Mouse (Mus musculus) monocyte, adult 2 months (primary cell): ENCODE results near the gene Fam222a.

Experiments used
- DNase-seq, 2 experiments: peaks; one replicate each; pipeline ENCODE4 v3.0.0; 2022; ENCODE audit warnings: low spot score in 2 of 2, low read depth in 1 of 2

Fam222a gene

GRCm38 (mm10) chr5:114605981-114606380 lies 38.2 kb downstream of the Fam222a start:
- DNase-seq = no peak

DNA sequence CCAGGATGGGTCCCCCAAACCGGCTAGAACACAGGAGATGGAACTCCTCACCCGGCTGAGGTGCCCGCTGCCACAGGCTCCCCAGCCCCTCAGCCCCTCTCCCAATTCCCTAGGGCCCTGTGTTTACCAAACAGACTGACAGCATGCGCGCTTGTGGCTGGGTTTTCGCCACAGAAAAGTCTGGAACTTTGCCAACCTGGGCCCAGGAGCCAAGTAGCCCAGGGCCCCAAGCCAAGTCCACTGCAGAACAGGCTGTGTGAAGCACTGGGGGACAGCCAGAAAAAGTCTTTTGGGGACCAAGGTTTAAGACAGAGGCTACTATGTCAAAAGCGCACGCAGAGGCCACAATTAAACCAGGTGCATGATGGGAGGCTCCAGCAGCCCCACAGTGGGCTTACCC lies 39.8 kb downstream of the Fam222a start:
- no peak for DNase-seq

GRCm38 (mm10) chr5:114608516-114608915 lies 40.7 kb downstream of the Fam222a start:
- DNase-seq = peak in 1 of 2 experiments; percentile 30

DNA sequence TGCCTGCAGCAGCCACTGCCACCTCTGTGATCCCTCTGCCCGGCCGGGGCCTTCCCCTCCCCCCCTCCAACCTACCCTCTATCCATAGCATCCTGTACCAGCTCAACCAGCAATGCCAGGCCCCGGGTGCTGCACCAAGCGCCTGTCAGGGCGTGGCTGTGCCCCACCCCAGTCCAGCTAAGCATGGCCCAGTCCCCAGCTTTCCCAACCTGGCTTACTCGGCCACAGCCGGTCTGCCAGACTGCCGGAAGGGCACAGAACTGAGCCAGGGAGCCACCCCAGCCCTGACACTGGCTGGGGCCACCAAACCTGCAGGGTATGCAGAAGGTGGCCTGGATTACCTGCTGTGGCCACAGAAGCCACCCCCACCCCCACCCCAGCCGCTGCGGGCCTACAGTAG lies 43.4 kb downstream of the Fam222a start:
- no peak for DNase-seq

DNA sequence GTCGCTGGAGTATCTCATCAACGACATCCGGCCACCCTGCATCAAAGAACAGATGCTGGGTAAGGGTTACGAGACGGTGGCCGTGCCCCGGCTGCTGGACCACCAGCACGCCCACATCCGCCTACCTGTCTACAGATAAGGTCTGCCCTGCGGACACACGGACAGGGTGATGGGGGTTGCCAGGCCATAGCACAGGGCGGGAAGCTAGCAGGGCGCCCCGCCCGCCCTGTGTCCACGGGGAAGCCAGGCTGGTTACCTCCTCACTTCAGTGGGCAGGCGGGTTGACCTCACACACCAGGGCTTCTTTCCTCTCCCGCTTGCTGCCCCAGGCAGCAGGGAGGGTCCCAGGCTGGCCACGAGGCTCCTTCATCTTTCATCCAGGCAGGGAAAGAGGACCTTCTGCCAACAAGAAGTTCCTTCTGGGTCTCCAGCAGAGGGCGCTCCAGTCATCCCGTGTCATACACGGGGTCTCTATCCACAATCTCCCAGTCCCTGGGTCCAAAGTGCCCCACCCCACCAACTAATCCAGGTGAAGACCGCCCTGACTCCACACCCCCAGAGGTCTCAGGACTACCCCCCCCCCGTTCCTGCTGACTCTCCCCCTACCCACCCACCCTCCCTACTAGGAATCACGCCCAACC lies 44.3 kb downstream of the Fam222a start:
- DNase-seq = no peak

DNA sequence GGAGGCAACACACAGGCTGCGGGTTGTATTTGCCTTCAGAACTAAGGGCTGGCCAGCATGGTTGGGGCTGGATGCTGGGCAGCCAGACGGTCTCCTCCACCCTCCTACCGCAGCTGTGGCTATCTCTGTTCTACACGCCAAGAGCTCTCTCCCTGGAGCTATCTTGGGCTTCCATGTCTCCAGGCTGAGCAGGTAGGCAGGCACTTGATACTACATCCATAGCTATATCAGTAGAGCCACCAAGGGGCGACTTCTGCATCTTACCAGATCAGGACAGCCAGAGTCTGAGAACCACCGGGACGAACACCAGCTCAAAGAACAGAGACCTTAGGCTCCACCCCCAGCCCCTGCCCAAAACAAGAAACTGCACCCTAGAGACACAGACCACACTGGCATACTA lies 47.0 kb downstream of the Fam222a start:
- DNase-seq = no peak

GRCm38 (mm10) chr5:114616336-114617061 lies 48.7 kb downstream of the Fam222a start:
- DNase-seq = no peak

- no peak for DNase-seq
Observed at GRCm38 (mm10) chr5:114617809-114618208, 50.0 kb downstream of the Fam222a start.

DNA sequence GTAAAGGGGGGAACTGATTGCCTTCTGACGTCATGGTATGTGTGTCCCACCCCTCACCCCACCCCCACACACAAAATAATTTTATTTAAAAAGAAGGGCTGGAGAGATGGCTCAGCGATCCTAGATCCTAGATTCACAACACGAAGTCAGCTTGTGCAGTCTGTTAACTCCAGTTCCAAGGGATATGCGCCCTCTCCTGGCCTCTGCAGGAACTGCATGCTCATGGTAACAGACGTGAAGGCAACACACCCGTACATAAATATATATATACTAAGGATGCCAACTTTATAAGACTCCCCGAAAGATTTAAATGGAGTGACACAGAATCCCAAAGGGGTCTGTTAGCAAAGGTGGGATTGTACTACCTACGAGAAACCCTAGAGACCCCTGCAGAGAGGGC lies 51.0 kb downstream of the Fam222a start:
- peak in 1 of 2 experiments; percentile 46 for DNase-seq

- DNase-seq = no peak
Observed at GRCm38 (mm10) chr5:114620305-114620704, 52.5 kb downstream of the Fam222a start.

- DNase-seq = peak in 1 of 2 experiments; percentile 55
Observed at GRCm38 (mm10) chr5:114625590-114625989, 57.8 kb downstream of the Fam222a start.

GRCm38 (mm10) chr5:114631336-114631735 lies 63.5 kb downstream of the Fam222a start:
- DNase-seq = peak in 1 of 2 experiments; percentile 21

DNA sequence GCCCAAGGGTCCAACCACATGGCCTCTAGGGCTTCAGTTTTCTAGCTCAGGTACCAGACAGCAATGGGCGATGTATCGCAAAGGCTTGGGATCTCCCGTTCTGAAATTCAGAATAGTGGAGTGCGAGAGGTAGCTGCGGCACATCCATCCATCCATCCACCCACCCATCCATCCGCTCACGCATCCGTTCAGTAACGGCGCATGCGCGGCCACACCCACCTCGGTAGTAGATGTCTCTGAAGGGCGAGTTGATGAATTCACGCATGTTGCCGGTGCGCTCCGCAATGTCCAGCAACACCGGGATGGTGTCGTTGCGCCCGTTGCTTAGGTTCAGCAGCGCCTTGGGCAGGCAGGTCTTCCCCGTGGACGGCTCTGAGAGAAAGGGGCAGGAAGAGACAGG lies 68.3 kb downstream of the Fam222a start:
- no peak for DNase-seq

DNA sequence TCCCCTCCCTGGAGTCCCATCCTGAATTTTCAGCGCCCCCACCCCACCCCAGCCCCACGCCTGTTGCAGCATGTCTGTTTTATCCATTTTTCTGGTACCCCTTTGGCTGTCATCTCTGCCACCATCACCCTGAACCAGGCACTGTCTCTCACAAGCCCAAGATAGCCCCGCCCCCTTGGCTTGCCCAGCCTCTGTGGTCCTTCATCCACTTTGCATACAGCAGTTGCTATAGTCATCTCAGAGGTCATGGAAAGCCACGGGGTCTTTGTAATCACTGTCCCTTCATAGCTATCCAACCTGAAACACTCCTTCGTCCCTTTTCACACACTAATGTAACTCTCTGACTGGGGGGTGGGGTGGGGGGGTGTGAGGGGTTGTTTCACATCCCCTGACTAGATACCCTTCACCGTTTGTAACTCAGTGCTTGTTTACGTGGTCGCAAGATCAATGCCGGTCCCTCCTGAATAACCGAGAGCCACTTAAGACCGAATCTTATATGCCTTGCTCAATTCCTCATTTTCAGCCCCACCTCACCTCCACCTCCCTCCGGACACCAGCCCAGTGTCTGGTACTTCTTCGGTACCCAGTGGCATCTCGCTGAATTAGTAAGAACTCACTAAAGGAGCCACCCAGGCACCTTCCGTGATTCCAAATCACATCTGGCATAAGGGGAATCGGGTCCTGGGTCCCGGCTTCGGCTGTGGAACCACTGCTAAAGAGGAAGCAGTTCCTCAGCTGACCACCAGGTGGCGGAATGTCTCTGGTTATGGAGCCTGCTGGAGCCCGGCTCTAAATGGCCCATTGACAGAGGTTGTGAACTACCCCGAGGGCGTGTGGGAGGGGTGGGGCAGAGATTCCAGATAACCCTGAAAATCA lies 71.2 kb downstream of the Fam222a start:
- DNase-seq = peak; percentile 58 to 82

GRCm38 (mm10) chr5:114639645-114639957 lies 71.8 kb downstream of the Fam222a start:
- no peak for DNase-seq

DNA sequence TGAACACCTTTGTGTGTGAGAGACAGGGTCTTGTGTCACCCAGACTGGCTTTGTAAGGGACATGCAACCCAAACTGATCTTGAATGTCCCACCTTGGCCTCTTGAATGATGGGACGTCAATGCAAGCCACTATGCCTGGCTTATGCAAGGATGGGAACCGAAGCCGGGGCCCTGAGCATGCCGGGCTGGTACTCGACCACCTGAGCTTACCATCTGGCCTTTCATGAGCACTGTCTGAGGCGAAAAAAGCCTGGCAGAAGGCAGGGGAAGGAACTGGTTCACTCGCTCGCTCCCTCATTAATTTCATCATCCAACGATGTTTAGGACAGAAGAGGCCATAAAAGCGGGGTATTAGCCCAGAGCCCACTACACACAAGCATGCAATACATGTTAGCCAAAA lies 73.0 kb downstream of the Fam222a start:
- DNase-seq = no peak

- no peak for DNase-seq
Observed at GRCm38 (mm10) chr5:114644918-114645317, 77.1 kb downstream of the Fam222a start.

- no peak for DNase-seq
Observed at GRCm38 (mm10) chr5:114645916-114646315, 78.1 kb downstream of the Fam222a start.

DNA sequence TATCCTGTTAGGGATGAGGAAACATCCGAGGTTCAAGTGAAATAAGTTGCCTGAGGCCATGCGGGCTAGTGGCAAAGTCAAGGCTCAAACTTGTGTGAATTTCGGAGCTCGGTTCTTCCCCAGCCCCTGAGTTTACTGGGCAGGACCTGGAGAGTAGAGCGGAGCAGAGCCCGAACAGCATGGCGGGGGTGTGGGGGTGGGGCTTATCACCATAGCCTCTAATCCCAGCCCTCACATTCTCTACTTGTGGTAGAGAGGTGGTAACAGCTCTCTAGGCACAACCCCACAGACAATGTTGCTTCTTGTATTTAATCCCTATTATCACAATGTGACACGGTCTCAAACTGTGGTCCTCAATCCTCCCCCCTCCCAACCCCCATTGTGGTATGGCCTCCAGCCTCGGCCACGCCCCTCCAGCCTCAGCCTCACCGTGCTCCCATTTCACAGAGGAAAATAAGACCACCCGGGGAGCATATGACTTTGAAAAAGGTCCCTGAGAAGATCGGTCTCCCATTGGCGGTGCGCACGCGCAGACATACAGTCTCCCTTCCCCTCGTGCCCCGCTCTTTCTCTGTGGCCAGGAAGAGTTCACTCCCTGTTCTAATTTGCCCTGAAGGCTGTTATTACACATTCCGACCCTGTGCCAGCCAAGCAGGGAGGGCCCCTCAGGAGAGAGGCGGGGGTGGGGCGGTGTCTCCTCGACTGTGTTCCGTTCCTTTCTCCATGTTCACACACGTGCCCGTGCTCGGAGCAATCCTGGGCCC lies 79.6 kb downstream of the Fam222a start:
- DNase-seq = no peak

GRCm38 (mm10) chr5:114648728-114649311 lies 81.0 kb downstream of the Fam222a start:
- DNase-seq = no peak

GRCm38 (mm10) chr5:114651002-114651401 lies 83.2 kb downstream of the Fam222a start:
- DNase-seq = no peak
